ENCODE assay signal across 7 mouse cellular contexts in the genomic region with DNA sequence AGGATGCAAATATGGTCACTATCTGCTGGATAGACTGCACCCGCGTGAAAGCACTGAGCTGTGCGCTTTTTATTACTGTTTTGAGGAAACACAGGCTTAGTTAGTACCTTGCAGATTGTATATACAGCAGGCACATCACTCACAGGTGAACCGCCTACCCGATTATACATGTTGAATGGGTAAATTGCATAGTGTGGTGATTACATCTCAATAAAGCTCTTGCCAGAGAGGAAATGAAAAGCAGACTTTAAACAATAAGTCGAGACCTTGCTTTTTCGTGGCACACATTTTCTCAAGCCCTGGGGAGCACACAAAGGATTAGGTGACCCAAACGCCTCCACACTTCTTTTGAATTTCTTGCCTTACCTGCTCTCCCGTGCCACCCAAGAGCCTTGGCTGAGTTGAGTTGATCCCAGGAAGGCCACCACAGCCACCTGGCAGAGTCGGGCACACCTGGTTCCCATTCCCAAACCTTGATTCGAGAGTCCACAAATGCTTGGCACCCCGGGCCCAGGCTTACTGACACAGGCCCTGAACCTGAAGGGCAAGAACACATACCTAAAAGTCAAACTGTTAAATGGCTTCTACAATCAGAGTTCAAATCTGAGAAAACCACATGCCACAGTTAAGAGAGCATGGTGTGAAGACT.
"Had no signal": no experiment of that assay in that cellular context is flagged by ENCODE, and none has a peak within 500 bp of the region (broad histone marks: within the 10 kb centered on the region; RNA-seq: fewer than 3 reads in every experiment).

No protein-coding gene starts in this region.

- H3K4me1 ChIP-seq: liver, embryonic 12.5 days had no signal

- H3K36me3 ChIP-seq: liver, embryonic 12.5 days; midbrain, embryonic 13.5 days had no signal

- H3K27ac ChIP-seq: left cerebral cortex, adult 2 months; liver, embryonic 12.5 days; midbrain, embryonic 13.5 days had no signal

- ATAC-seq: liver, embryonic 12.5 days; midbrain, embryonic 13.5 days had no signal

- H3K4me3 ChIP-seq: left cerebral cortex, adult 2 months; liver, embryonic 12.5 days; midbrain, embryonic 13.5 days had no signal

- H3K4me2 ChIP-seq: liver, embryonic 12.5 days; midbrain, embryonic 13.5 days had no signal

- DNase-seq: lung, postnatal 10 days; right cerebral cortex, postnatal 14 days; thymus, postnatal 36 days had no signal

- H3K27me3 ChIP-seq: liver, embryonic 12.5 days; midbrain, embryonic 13.5 days had no signal

- H3K9me3 ChIP-seq: liver, embryonic 12.5 days; midbrain, embryonic 13.5 days had no signal

- H3K9ac ChIP-seq: liver, embryonic 12.5 days; lung, embryonic 14.5 days; midbrain, embryonic 13.5 days had no signal
